Mouse (Mus musculus) E14TG2a.4 (cell line): ENCODE data around the gene Lamc2.

Source experiments
- H3K27me3 ChIP-seq: 2 replicates; pipeline ENCODE4 v1.6.1; 2014; ENCODE audit warnings: low read length, control low read depth; ENCODE audit not compliant: insufficient read depth
- H3K36me3 ChIP-seq: 2 replicates; pipeline ENCODE4 v1.6.1; 2014; ENCODE audit warnings: low read length, control low read depth; ENCODE audit not compliant: insufficient read depth
- H3K4me1 ChIP-seq: replicated peaks from 2 replicates; pipeline ENCODE4 v1.6.1; 2014; ENCODE audit warnings: low read depth, low read length, control low read depth
- H3K4me3 ChIP-seq: replicated peaks from 2 replicates; pipeline ENCODE4 v1.5.1; 2014; ENCODE audit warnings: mild to moderate bottlenecking, low read length
- H3K9me3 ChIP-seq: 2 replicates; pipeline ENCODE4 v1.6.1; 2014; ENCODE audit warnings: low read length, control low read depth
- CTCF ChIP-seq: conservative IDR thresholded peaks from 2 replicates; pipeline ENCODE4 v1.5.1; 2014; ENCODE audit warnings: low read length
- NANOG ChIP-seq: IDR thresholded peaks from 2 replicates; pipeline ENCODE4 v1.6.1; 2014; ENCODE audit warnings: borderline replicate concordance, low read length, mixed read lengths
- POU5F1 ChIP-seq: IDR thresholded peaks from 2 replicates; pipeline ENCODE4 v1.6.1; 2014; ENCODE audit warnings: low read length, borderline replicate concordance

Lamc2 gene

GRCm38 (mm10) chr1:153127622-153128021 is 58.6 kb downstream of the Lamc2 start:
- Histone ChIP-seq H3K27me3 (no peaks in the 10 kb centered on the region), H3K9me3 (no peaks in the 10 kb centered on the region), H3K4me1 (peaks cover 44% of the 10 kb centered on the region), H3K4me3 (no peak overlapping the region), H3K36me3 (no peaks in the 10 kb centered on the region)
- TF ChIP-seq NANOG = no peak
- TF ChIP-seq POU5F1 = no peak
- TF ChIP-seq CTCF = no peak

GRCm38 (mm10) chr1:153126491-153127381 is 59.5 kb downstream of the Lamc2 start:
- Histone ChIP-seq H3K27me3 (no peaks in the 10 kb centered on the region), H3K4me1 (peaks cover 44% of the 10 kb centered on the region), H3K4me3 (no peak overlapping the region), H3K9me3 (no peaks in the 10 kb centered on the region), H3K36me3 (no peaks in the 10 kb centered on the region)
- no peak for TF ChIP-seq CTCF
- TF ChIP-seq NANOG = no peak
- TF ChIP-seq POU5F1 = no peak

GRCm38 (mm10) chr1:153125287-153126275 is 60.7 kb downstream of the Lamc2 start:
- peaks cover 39% of the 10 kb centered on the region for H3K4me1 ChIP-seq
- H3K4me3 ChIP-seq = no peak overlapping the region
- no peaks in the 10 kb centered on the region for H3K9me3 ChIP-seq
- no peaks in the 10 kb centered on the region for H3K36me3 ChIP-seq
- H3K27me3 ChIP-seq = no peaks in the 10 kb centered on the region
- TF ChIP-seq POU5F1 = no peak

GRCm38 (mm10) chr1:153124502-153124901 is 61.7 kb downstream of the Lamc2 start:
- TF ChIP-seq NANOG (no peak), CTCF (no peak), POU5F1 (no peak)
- H3K4me1 ChIP-seq = peaks cover 28% of the 10 kb centered on the region
- H3K9me3 ChIP-seq = no peaks in the 10 kb centered on the region
- H3K36me3 ChIP-seq = no peaks in the 10 kb centered on the region
- H3K4me3 ChIP-seq = no peak overlapping the region
- no peaks in the 10 kb centered on the region for H3K27me3 ChIP-seq

GRCm38 (mm10) chr1:153122764-153123163 is 63.5 kb downstream of the Lamc2 start:
- H3K9me3 ChIP-seq = no peaks in the 10 kb centered on the region
- peaks cover 16% of the 10 kb centered on the region for H3K4me1 ChIP-seq
- H3K27me3 ChIP-seq = no peaks in the 10 kb centered on the region
- TF ChIP-seq NANOG (no peak), CTCF (no peak), POU5F1 (no peak)
- no peak overlapping the region for H3K4me3 ChIP-seq
- H3K36me3 ChIP-seq = no peaks in the 10 kb centered on the region

GRCm38 (mm10) chr1:153121320-153121719 is 64.9 kb downstream of the Lamc2 start:
- Histone ChIP-seq H3K4me3 (no peak overlapping the region), H3K9me3 (no peaks in the 10 kb centered on the region), H3K4me1 (peaks cover 2% of the 10 kb centered on the region), H3K27me3 (no peaks in the 10 kb centered on the region), H3K36me3 (peaks cover 6% of the 10 kb centered on the region; the same call in 1 of the 2 replicates)
- TF ChIP-seq POU5F1 (no peak), CTCF (no peak), NANOG (no peak)

GRCm38 (mm10) chr1:153120544-153120943 is 65.7 kb downstream of the Lamc2 start:
- H3K9me3 ChIP-seq = no peaks in the 10 kb centered on the region

GRCm38 (mm10) chr1:153115315-153115714 is 70.9 kb downstream of the Lamc2 start:
- H3K36me3 ChIP-seq = peaks cover 42% of the 10 kb centered on the region
- H3K4me1 ChIP-seq = peaks cover 6% of the 10 kb centered on the region
- H3K9me3 ChIP-seq = peaks cover 5% of the 10 kb centered on the region; the same call in 1 of the 2 replicates
- H3K27me3 ChIP-seq = no peaks in the 10 kb centered on the region
- TF ChIP-seq CTCF (peak; percentile 16), NANOG (no peak)
- no peak overlapping the region for H3K4me3 ChIP-seq

More at GRCm38 (mm10) chr1:153120544-153120943, 65.7 kb downstream of the Lamc2 start:
- peaks cover 3% of the 10 kb centered on the region for H3K4me1 ChIP-seq
- H3K36me3 ChIP-seq = peaks cover 10% of the 10 kb centered on the region; the same call in 1 of the 2 replicates
- H3K4me3 ChIP-seq = no peak overlapping the region
- no peaks in the 10 kb centered on the region for H3K27me3 ChIP-seq
- TF ChIP-seq NANOG = no peak
- no peak for TF ChIP-seq POU5F1
- TF ChIP-seq CTCF = no peak
